ENCODE assay signal across 2 mouse cellular contexts in genomic region chr10:95894856-95895386, GRCm38 (mm10).
TF ChIP-seq lines count a peak whose summit lies in the region.

No protein-coding gene starts in this region.

TF ChIP-seq in CH12.LX, 34 proteins besides CTCF, POLR2A, EP300 and RAD21 (continued from another document):
- no peak for TF ChIP-seq GABPA (IDR thresholded peaks at IDR 0.05; ENCODE audit: insufficient replicate concordance, low read depth, low read length)
- TF ChIP-seq JUND (conservative IDR thresholded peaks at IDR 0.05; ENCODE audit: low read depth, low read length), result no peak
- TF ChIP-seq TCF12 (IDR thresholded peaks at IDR 0.05; ENCODE audit: low read depth, low read length), result peak; percentile 32; the same call in 1 of the 2 replicates
- no peak; the same call in 1 of the 2 replicates for TF ChIP-seq IRF4 (IDR thresholded peaks at IDR 0.05; ENCODE audit: low read depth, low read length)
- no peak for TF ChIP-seq UBTF (IDR thresholded peaks at IDR 0.05; ENCODE audit: low read depth, low read length)
- no peak for TF ChIP-seq ELF1 (IDR thresholded peaks at IDR 0.05; ENCODE audit: low read depth, low read length)
- peak; percentile 70; the same call in 1 of the 2 replicates for TF ChIP-seq SIN3A (IDR thresholded peaks at IDR 0.05; ENCODE audit: low read length)
- TF ChIP-seq PAX5 (IDR thresholded peaks at IDR 0.05; ENCODE audit: low read length), result no peak
- 0 out of 2 replicates have a peak, but pooled peaks have one; percentile 14 for TF ChIP-seq BHLHE40 (IDR thresholded peaks at IDR 0.05; ENCODE audit: low read depth, low read length)
- no peak for TF ChIP-seq E2F4 (IDR thresholded peaks at IDR 0.05; ENCODE audit: insufficient replicate concordance, low read depth, low read length)
- TF ChIP-seq SMC3 (IDR thresholded peaks at IDR 0.05; ENCODE audit: low read depth, low read length), result peak; percentile 92
- TF ChIP-seq MAX (IDR thresholded peaks at IDR 0.05; ENCODE audit: low read length), result 0 out of 2 replicates have a peak, but pooled peaks have one; percentile 49
- TF ChIP-seq MYC (IDR thresholded peaks at IDR 0.05; ENCODE audit: low read depth, low read length), result peak; percentile 21; the same call in 1 of the 2 replicates
- TF ChIP-seq MAZ (IDR thresholded peaks at IDR 0.05; ENCODE audit: low read depth, low read length), result 0 out of 2 replicates have a peak, but pooled peaks have one; percentile 19
- TF ChIP-seq ZNF384 (IDR thresholded peaks at IDR 0.05; ENCODE audit: low read depth, low read length), result peak; percentile 78
- TF ChIP-seq CHD2 (IDR thresholded peaks at IDR 0.05; ENCODE audit: low read length), result no peak
- no peak for TF ChIP-seq ZKSCAN1 (IDR thresholded peaks at IDR 0.05; ENCODE audit: borderline replicate concordance, low read depth, low read length)
- TF ChIP-seq CHD1 (IDR thresholded peaks at IDR 0.05; ENCODE audit: low read depth, low read length), result 0 out of 2 replicates have a peak, but pooled peaks have one; percentile 31
- no peak for TF ChIP-seq TBP (conservative IDR thresholded peaks at IDR 0.05; ENCODE audit: low read depth, low read length)
- TF ChIP-seq ZC3H11A (IDR thresholded peaks at IDR 0.05; ENCODE audit: low read depth, low read length), result peak; percentile 82
- no peak for TF ChIP-seq USF2 (conservative IDR thresholded peaks at IDR 0.05; ENCODE audit: low read depth, low read length)
- TF ChIP-seq MAFK (IDR thresholded peaks at IDR 0.05; ENCODE audit: insufficient replicate concordance, low read length), result 0 out of 2 replicates have a peak, but pooled peaks have one; percentile 11

TF ChIP-seq in myocyte, 11 proteins besides CTCF, POLR2A, EP300 and RAD21 (continued from another document):
- no peak for TF ChIP-seq TCF3 (IDR thresholded peaks at IDR 0.05; ENCODE audit: insufficient read length, low read depth)
- no peak for TF ChIP-seq POLR2AphosphoS2 (IDR thresholded peaks at IDR 0.05; ENCODE audit: insufficient read length, low read depth)
- TF ChIP-seq MYOD1 (IDR thresholded peaks at IDR 0.05; ENCODE audit: control insufficient read depth in 1 of 3, insufficient read length in 2 of 3, low read depth in 2 of 3), result no peak
